Mouse (Mus musculus): ENCODE measurements around the gene Il2rb.

- TF ChIP-seq CTCF (IDR thresholded peaks at IDR 0.05) = peak; percentile 98
- no peak for TF ChIP-seq POLR2A (IDR thresholded peaks at IDR 0.05; ENCODE audit: insufficient read depth, low read depth, low read length)
- TF ChIP-seq EP300 (IDR thresholded peaks at IDR 0.05; ENCODE audit: insufficient read depth, low read depth, low read length) = peak; percentile 88; the same call in 1 of the 2 replicates
Observed at GRCm38 (mm10) chr15:78514393-78515146, 19.5 kb upstream of the Il2rb start.
